Mouse (Mus musculus): ENCODE measurements around the gene Plscr4. TPM values are rescaled to one million over a fixed set of nuclear protein-coding genes. Genes with fewer than 3 reads are reported as not detected.

Plscr4 gene
- polyA plus RNA-seq, 1 experiment: 1.3 TPM

GRCm38 (mm10) chr9:92473178-92473577, 16.0 kb downstream of the Plscr4 start:
- DNase-seq (ENCODE audit: low read depth): no peak
- TF ChIP-seq POLR2A (IDR thresholded peaks at IDR 0.05; ENCODE audit: borderline replicate concordance, extremely low read depth, insufficient read depth, insufficient read length, poor library complexity, severe bottlenecking): no peak
- no peak for TF ChIP-seq CTCF (IDR thresholded peaks at IDR 0.05; ENCODE audit: borderline replicate concordance, extremely low read depth, insufficient read depth, insufficient read length)

GRCm38 (mm10) chr9:92474244-92474643, 17.1 kb downstream of the Plscr4 start:
- DNase-seq (ENCODE audit: low read depth): no peak
- TF ChIP-seq CTCF (IDR thresholded peaks at IDR 0.05; ENCODE audit: borderline replicate concordance, extremely low read depth, insufficient read depth, insufficient read length): no peak

- DNase-seq (ENCODE audit: low read depth): no peak
- no peak for TF ChIP-seq CTCF (IDR thresholded peaks at IDR 0.05; ENCODE audit: borderline replicate concordance, extremely low read depth, insufficient read depth, insufficient read length)
- TF ChIP-seq POLR2A (IDR thresholded peaks at IDR 0.05; ENCODE audit: borderline replicate concordance, extremely low read depth, insufficient read depth, insufficient read length, poor library complexity, severe bottlenecking): no peak
Observed at GRCm38 (mm10) chr9:92481663-92482062, 24.5 kb downstream of the Plscr4 start.

GRCm38 (mm10) chr9:92482551-92482950, 25.4 kb downstream of the Plscr4 start:
- TF ChIP-seq POLR2A (IDR thresholded peaks at IDR 0.05; ENCODE audit: borderline replicate concordance, extremely low read depth, insufficient read depth, insufficient read length, poor library complexity, severe bottlenecking) (no peak), CTCF (IDR thresholded peaks at IDR 0.05; ENCODE audit: borderline replicate concordance, extremely low read depth, insufficient read depth, insufficient read length) (no peak)
- no peak for DNase-seq (ENCODE audit: low read depth)

- TF ChIP-seq CTCF (IDR thresholded peaks at IDR 0.05; ENCODE audit: borderline replicate concordance, extremely low read depth, insufficient read depth, insufficient read length): no peak
- TF ChIP-seq POLR2A (IDR thresholded peaks at IDR 0.05; ENCODE audit: borderline replicate concordance, extremely low read depth, insufficient read depth, insufficient read length, poor library complexity, severe bottlenecking): no peak
- no peak for DNase-seq (ENCODE audit: low read depth)
Observed at GRCm38 (mm10) chr9:92484710-92485267, 27.6 kb downstream of the Plscr4 start.

GRCm38 (mm10) chr9:92489857-92490256, 32.7 kb downstream of the Plscr4 start:
- TF ChIP-seq CTCF (IDR thresholded peaks at IDR 0.05; ENCODE audit: borderline replicate concordance, extremely low read depth, insufficient read depth, insufficient read length) (no peak), POLR2A (IDR thresholded peaks at IDR 0.05; ENCODE audit: borderline replicate concordance, extremely low read depth, insufficient read depth, insufficient read length, poor library complexity, severe bottlenecking) (no peak)
- DNase-seq (ENCODE audit: low read depth): no peak

GRCm38 (mm10) chr9:92490319-92490718, 33.1 kb downstream of the Plscr4 start:
- DNase-seq (ENCODE audit: low read depth): peak; percentile 64
- no peak for TF ChIP-seq CTCF (IDR thresholded peaks at IDR 0.05; ENCODE audit: borderline replicate concordance, extremely low read depth, insufficient read depth, insufficient read length)
- TF ChIP-seq POLR2A (IDR thresholded peaks at IDR 0.05; ENCODE audit: borderline replicate concordance, extremely low read depth, insufficient read depth, insufficient read length, poor library complexity, severe bottlenecking): no peak

GRCm38 (mm10) chr9:92491274-92491673, 34.1 kb downstream of the Plscr4 start:
- no peak for DNase-seq (ENCODE audit: low read depth)
- no peak for TF ChIP-seq CTCF (IDR thresholded peaks at IDR 0.05; ENCODE audit: borderline replicate concordance, extremely low read depth, insufficient read depth, insufficient read length)
- no peak for TF ChIP-seq POLR2A (IDR thresholded peaks at IDR 0.05; ENCODE audit: borderline replicate concordance, extremely low read depth, insufficient read depth, insufficient read length, poor library complexity, severe bottlenecking)

- TF ChIP-seq POLR2A (IDR thresholded peaks at IDR 0.05; ENCODE audit: borderline replicate concordance, extremely low read depth, insufficient read depth, insufficient read length, poor library complexity, severe bottlenecking): no peak
- peak; percentile 81 for TF ChIP-seq CTCF (IDR thresholded peaks at IDR 0.05; ENCODE audit: borderline replicate concordance, extremely low read depth, insufficient read depth, insufficient read length)
- DNase-seq (ENCODE audit: low read depth): peak; percentile 90
Observed at GRCm38 (mm10) chr9:92499710-92500410, 42.7 kb downstream of the Plscr4 start.

GRCm38 (mm10) chr9:92504256-92504655, 47.1 kb downstream of the Plscr4 start:
- DNase-seq (ENCODE audit: low read depth): no peak
- TF ChIP-seq CTCF (IDR thresholded peaks at IDR 0.05; ENCODE audit: borderline replicate concordance, extremely low read depth, insufficient read depth, insufficient read length) (no peak), POLR2A (IDR thresholded peaks at IDR 0.05; ENCODE audit: borderline replicate concordance, extremely low read depth, insufficient read depth, insufficient read length, poor library complexity, severe bottlenecking) (no peak)

- DNase-seq (ENCODE audit: low read depth): no peak
- TF ChIP-seq POLR2A (IDR thresholded peaks at IDR 0.05; ENCODE audit: borderline replicate concordance, extremely low read depth, insufficient read depth, insufficient read length, poor library complexity, severe bottlenecking) (no peak), CTCF (IDR thresholded peaks at IDR 0.05; ENCODE audit: borderline replicate concordance, extremely low read depth, insufficient read depth, insufficient read length) (no peak)
Observed at GRCm38 (mm10) chr9:92504889-92505288, 47.7 kb downstream of the Plscr4 start.

- no peak for TF ChIP-seq CTCF (IDR thresholded peaks at IDR 0.05; ENCODE audit: borderline replicate concordance, extremely low read depth, insufficient read depth, insufficient read length)
- no peak for TF ChIP-seq POLR2A (IDR thresholded peaks at IDR 0.05; ENCODE audit: borderline replicate concordance, extremely low read depth, insufficient read depth, insufficient read length, poor library complexity, severe bottlenecking)
- DNase-seq (ENCODE audit: low read depth): no peak
Observed at GRCm38 (mm10) chr9:92511696-92512095, 54.5 kb downstream of the Plscr4 start.
